Mouse (Mus musculus): ENCODE results near the gene Cgref1. TPM values are rescaled to one million over a fixed set of nuclear protein-coding genes. Genes with fewer than 3 reads are reported as not detected.

Gene Cgref1
- total and polyA plus RNA-seq, 3 experiments: 0.33 TPM; not detected in 2

DNA sequence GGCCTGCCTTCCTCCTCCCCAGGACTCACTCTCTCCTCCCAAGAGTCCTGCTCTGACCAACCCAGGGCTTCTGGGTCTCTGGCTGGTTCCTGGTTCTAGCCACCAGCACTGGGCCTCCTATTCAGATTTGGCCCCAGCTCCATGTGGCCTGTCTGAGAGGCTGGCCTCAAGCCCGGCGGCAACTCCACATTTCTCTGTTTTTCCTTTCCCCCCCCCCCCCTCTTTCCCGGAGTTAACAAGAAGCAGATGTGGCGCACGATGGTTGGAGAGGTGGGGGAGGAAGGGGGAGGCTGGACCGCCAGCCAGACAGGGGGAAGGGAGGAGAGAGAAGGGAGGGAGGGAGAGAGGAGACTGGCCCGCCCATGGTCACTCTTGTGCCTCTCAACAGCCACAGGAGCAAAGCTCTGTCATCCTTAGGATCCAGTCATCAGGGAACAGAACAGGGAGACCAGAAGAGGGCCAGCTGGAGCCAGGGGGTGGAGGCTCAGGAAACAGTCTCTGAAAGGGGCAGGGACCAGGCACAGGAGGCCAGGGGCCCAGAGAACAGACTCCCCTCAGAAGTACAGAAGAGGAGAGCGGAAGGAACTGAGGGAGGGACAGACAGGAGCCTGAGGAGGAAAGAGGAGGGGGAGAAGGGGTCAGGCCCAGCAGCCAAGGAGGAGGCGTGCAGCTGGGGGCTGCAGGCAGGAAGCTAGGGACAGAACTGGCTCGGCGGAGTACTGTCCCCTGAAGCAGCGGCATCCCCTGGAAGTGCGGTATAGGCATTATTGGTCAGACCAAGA lies 32.1 kb downstream of the Cgref1 start, which contains the start of gene Emilin1:
Emilin1 (plus strand) TSS at position 343 of the 782 bp plus-strand sequence.
- TF ChIP-seq TAL1 (conservative IDR thresholded peaks at IDR 0.05; ENCODE audit: low read depth, low read length): no peak
- TF ChIP-seq CTCF (IDR thresholded peaks at IDR 0.05; ENCODE audit: low read depth, low read length): no peak
- TF ChIP-seq GATA1 (IDR thresholded peaks at IDR 0.05; ENCODE audit: borderline replicate concordance, low read length): no peak
- TF ChIP-seq GATA2 (IDR thresholded peaks at IDR 0.05; ENCODE audit: borderline replicate concordance, low read depth, low read length): no peak
- no peak for TF ChIP-seq POLR2AphosphoS5 (IDR thresholded peaks at IDR 0.05; ENCODE audit: insufficient replicate concordance, low read depth, low read length)
- Histone ChIP-seq H3K4me3 (ENCODE audit: low read depth, low read length) (no peak within 1 kb of the TSS), H3K27me3 (ENCODE audit: insufficient read depth, low read length) (peaks cover 68% of the 10 kb centered on the region), H3K9me3 (replicated peaks) (no peaks in the 10 kb centered on the region), H3K36me3 (replicated peaks) (no peaks in the 10 kb centered on the region), H3K4me1 (ENCODE audit: insufficient read depth, low read depth, low read length) (peaks cover 52% of the 10 kb centered on the region)
- no peak for DNase-seq (ENCODE audit: low spot score)
- ATAC-seq (ENCODE audit: extremely low read depth, insufficient number of reproducible peaks, low FRiP score, poor library complexity, severe bottlenecking): no peak

DNA sequence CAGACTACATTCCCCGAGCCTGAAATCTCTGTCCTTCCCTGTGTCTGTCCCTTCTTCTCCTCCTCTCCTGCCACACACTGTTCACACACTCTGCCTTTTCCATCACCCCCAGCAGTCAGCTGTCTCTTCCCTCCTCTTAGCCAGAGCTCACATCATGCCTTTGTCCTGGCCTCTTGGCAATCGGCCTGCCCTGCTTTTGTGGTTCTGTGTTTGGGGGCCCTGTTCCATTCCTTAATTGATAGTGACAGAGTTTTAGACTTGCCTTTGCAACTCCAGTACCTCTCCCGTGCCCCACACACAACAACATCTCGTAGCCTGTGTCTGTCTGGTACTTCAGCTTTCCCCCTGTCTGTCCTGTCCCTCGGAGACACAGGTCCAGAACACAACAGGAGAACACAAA lies 33.2 kb downstream of the Cgref1 start:
- Histone ChIP-seq H3K36me3 (replicated peaks) (no peaks in the 10 kb centered on the region), H3K4me3 (ENCODE audit: low read depth, low read length) (no peak overlapping the region), H3K9me3 (replicated peaks) (no peaks in the 10 kb centered on the region), H3K27me3 (ENCODE audit: insufficient read depth, low read length) (peaks cover 57% of the 10 kb centered on the region), H3K4me1 (ENCODE audit: insufficient read depth, low read depth, low read length) (peaks cover 59% of the 10 kb centered on the region)
- no peak for ATAC-seq (ENCODE audit: extremely low read depth, insufficient number of reproducible peaks, low FRiP score, poor library complexity, severe bottlenecking)
- no peak for DNase-seq (ENCODE audit: low spot score)
- TF ChIP-seq TAL1 (conservative IDR thresholded peaks at IDR 0.05; ENCODE audit: low read depth, low read length): no peak

DNA sequence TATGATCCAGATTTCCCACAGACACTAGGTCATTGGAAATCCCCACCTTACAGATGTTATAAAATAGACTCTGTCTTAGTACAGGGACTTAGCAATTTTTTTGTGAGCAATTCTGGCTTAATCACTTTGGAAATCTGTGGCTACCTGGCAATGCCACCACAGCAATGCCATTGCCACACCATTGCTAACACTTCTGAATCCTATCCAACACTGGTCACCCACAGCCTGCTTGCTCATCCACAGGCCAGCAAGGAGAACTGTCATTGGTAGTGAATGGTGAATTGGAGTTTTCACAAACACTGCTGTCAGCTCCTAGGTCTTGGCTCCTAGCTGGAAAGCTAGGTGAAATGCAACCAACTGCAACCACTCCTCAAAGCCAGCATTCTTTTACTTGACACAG lies 34.9 kb downstream of the Cgref1 start:
- Histone ChIP-seq H3K4me3 (ENCODE audit: low read depth, low read length) (no peak overlapping the region), H3K36me3 (replicated peaks) (peaks cover 8% of the 10 kb centered on the region), H3K4me1 (ENCODE audit: insufficient read depth, low read depth, low read length) (peaks cover 56% of the 10 kb centered on the region)

DNA sequence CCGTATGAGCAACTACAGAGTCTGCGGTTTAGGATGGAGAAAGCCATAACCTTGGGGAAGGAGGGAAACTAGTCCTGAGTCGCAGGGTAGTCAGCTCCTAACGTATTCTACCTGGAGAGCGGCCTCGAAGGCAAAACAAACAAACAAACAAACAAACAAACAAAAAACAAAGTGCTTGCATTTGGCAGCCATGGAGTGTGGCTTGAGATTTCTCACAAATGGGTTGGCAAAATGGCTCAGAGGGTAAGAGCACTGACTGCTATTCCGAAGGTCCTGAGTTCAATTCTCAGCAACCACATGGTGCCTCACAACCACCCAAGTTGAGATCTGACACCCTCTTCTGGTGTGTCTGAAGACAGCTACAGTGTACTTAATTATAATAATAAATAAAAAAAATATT lies 35.5 kb downstream of the Cgref1 start:
- ATAC-seq (ENCODE audit: extremely low read depth, insufficient number of reproducible peaks, low FRiP score, poor library complexity, severe bottlenecking): no peak
- Histone ChIP-seq H3K36me3 (replicated peaks) (peaks cover 14% of the 10 kb centered on the region), H3K4me3 (ENCODE audit: low read depth, low read length) (no peak overlapping the region), H3K4me1 (ENCODE audit: insufficient read depth, low read depth, low read length) (peaks cover 56% of the 10 kb centered on the region), H3K27me3 (ENCODE audit: insufficient read depth, low read length) (peaks cover 45% of the 10 kb centered on the region), H3K9me3 (replicated peaks) (no peaks in the 10 kb centered on the region)
- TF ChIP-seq TAL1 (conservative IDR thresholded peaks at IDR 0.05; ENCODE audit: low read depth, low read length) (no peak), GATA1 (IDR thresholded peaks at IDR 0.05; ENCODE audit: borderline replicate concordance, low read length) (no peak), CTCF (IDR thresholded peaks at IDR 0.05; ENCODE audit: low read depth, low read length) (no peak), GATA2 (IDR thresholded peaks at IDR 0.05; ENCODE audit: borderline replicate concordance, low read depth, low read length) (no peak), POLR2AphosphoS5 (IDR thresholded peaks at IDR 0.05; ENCODE audit: insufficient replicate concordance, low read depth, low read length) (no peak)
- no peak for DNase-seq (ENCODE audit: low spot score)

More for the DNA sequence above, 34.9 kb downstream of the Cgref1 start:
- DNase-seq (ENCODE audit: low spot score) (no peak), ATAC-seq (ENCODE audit: extremely low read depth, insufficient number of reproducible peaks, low FRiP score, poor library complexity, severe bottlenecking) (no peak)
- H3K27me3 ChIP-seq (ENCODE audit: insufficient read depth, low read length): peaks cover 51% of the 10 kb centered on the region
- H3K9me3 ChIP-seq (replicated peaks): no peaks in the 10 kb centered on the region
- TF ChIP-seq TAL1 (conservative IDR thresholded peaks at IDR 0.05; ENCODE audit: low read depth, low read length) (no peak), CTCF (IDR thresholded peaks at IDR 0.05; ENCODE audit: low read depth, low read length) (no peak), POLR2AphosphoS5 (IDR thresholded peaks at IDR 0.05; ENCODE audit: insufficient replicate concordance, low read depth, low read length) (no peak)

DNA sequence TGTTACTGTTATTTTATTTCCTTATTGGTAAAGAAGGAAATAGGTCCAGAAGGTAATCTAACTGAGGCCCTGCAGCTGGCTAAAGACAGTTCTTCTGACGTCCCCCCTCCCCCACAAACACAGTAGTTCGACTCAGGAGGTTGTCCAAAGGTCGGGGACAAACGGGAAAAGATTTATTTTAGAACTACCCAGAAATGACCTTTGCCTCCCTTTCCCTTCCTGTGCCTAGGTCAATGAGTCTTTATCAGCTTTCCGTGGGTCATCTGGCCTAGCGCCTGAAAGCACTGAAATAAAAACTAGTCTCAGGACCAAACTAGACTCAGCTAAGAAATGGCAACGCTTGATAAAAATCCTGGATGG lies 36.1 kb downstream of the Cgref1 start:
- peaks cover 58% of the 10 kb centered on the region for H3K4me1 ChIP-seq (ENCODE audit: insufficient read depth, low read depth, low read length)
- H3K4me3 ChIP-seq (ENCODE audit: low read depth, low read length): no peak overlapping the region
- peaks cover 20% of the 10 kb centered on the region for H3K36me3 ChIP-seq (replicated peaks)
- no peak for ATAC-seq (ENCODE audit: extremely low read depth, insufficient number of reproducible peaks, low FRiP score, poor library complexity, severe bottlenecking)
- no peak for TF ChIP-seq GATA1 (IDR thresholded peaks at IDR 0.05; ENCODE audit: borderline replicate concordance, low read length)
- TF ChIP-seq GATA2 (IDR thresholded peaks at IDR 0.05; ENCODE audit: borderline replicate concordance, low read depth, low read length): no peak
- TF ChIP-seq POLR2AphosphoS5 (IDR thresholded peaks at IDR 0.05; ENCODE audit: insufficient replicate concordance, low read depth, low read length): no peak
- peaks cover 39% of the 10 kb centered on the region for H3K27me3 ChIP-seq (ENCODE audit: insufficient read depth, low read length)
- no peaks in the 10 kb centered on the region for H3K9me3 ChIP-seq (replicated peaks)
- DNase-seq (ENCODE audit: low spot score): no peak

DNA sequence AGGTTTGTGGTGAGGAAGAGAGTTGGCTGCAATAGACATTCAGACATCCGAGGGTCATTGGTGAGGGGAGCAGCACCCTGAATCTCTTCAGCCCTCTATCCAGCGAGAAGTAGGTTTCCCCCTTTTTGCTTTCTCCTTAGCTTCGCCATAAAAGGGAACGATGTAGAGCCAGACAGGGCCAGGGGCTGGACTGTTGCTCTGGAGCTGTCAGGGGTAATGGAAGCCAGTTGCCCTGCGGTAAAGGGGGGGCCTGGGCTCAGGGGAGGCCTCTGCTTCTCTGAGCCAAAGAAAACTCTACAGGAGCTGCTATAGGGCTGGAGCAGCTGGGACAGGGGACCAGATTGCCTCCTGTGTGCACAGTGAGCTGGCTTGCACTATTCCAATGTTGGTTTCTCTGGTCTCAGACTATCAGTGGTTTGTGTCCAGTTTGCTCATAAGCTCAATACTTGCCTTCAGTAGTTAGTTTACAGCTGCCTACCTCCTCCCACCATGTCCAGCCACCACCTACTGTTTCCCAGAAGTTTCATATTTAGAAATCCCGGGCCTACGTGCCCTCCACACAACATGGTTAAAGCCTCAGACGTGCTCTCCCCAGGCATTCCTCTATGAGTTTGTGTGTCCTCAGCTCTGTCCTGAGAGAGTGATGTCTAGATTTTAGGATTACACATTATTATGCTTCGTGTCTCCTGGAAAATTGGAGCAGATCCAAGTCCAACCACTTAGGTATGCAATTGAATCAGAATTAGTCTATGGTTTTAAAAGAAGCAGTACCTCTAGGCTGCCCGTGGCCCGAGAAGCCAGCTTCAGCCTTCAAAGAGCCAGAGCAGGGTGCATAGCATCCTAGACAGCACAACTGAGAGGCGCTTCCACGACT lies 36.7 kb downstream of the Cgref1 start:
- no peak for DNase-seq (ENCODE audit: low spot score)
- Histone ChIP-seq H3K4me3 (ENCODE audit: low read depth, low read length) (peak overlapping the region; percentile 79; the same call in 1 of the 2 replicates), H3K9me3 (replicated peaks) (no peaks in the 10 kb centered on the region), H3K36me3 (replicated peaks) (peaks cover 26% of the 10 kb centered on the region), H3K27me3 (ENCODE audit: insufficient read depth, low read length) (peaks cover 33% of the 10 kb centered on the region), H3K4me1 (ENCODE audit: insufficient read depth, low read depth, low read length) (peaks cover 54% of the 10 kb centered on the region)
- TF ChIP-seq CTCF (IDR thresholded peaks at IDR 0.05; ENCODE audit: low read depth, low read length) (no peak), TAL1 (conservative IDR thresholded peaks at IDR 0.05; ENCODE audit: low read depth, low read length) (no peak), GATA2 (IDR thresholded peaks at IDR 0.05; ENCODE audit: borderline replicate concordance, low read depth, low read length) (no peak), POLR2AphosphoS5 (IDR thresholded peaks at IDR 0.05; ENCODE audit: insufficient replicate concordance, low read depth, low read length) (no peak), GATA1 (IDR thresholded peaks at IDR 0.05; ENCODE audit: borderline replicate concordance, low read length) (no peak)
- no peak for ATAC-seq (ENCODE audit: extremely low read depth, insufficient number of reproducible peaks, low FRiP score, poor library complexity, severe bottlenecking)

All from G1E (cell line).